Mouse (Mus musculus): ENCODE results near the gene Gnat2. TPM values are rescaled to one million over a fixed set of nuclear protein-coding genes. Genes with fewer than 3 reads are reported as not detected.

The Gnat2 gene
- polyA plus RNA-seq, 1 experiment: 0.27 TPM

DNA sequence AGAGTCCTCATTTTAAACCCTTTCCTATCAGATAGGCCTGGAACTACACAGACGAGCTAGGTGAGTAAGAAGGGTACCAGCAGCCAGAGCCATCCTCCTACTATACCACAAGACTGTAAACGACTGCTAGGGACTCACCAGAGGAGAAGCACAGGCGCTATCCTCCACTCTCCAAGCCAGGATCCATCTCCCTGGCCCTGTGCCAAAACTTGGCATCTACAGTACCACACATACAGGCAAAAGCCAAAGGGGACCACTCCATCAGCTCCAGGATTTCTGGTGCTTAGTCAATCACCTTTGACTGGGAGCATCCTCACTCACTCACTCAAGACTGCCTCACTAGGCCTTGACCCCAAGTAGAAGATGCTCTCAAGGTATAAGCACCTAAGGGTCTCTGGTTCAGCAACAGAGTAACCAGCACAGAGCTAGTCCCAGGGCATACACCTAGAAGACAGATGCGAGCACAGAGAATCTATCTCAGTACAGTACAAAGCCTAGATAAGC lies 8.6 kb upstream of the Gnat2 start:
- no peak for DNase-seq
- Histone ChIP-seq H3K4me3 (ENCODE audit: control insufficient read depth, insufficient read depth, low read length) (no peak overlapping the region), H3K36me3 (ENCODE audit: control insufficient read depth, insufficient read depth, low read length) (no peaks in the 10 kb centered on the region; the same call in 1 of the 2 replicates), H3K4me1 (replicated peaks; ENCODE audit: control insufficient read depth, insufficient read depth, low read length) (peaks cover 17% of the 10 kb centered on the region), H3K27ac (ENCODE audit: control insufficient read depth, insufficient read depth, low read length) (no peak overlapping the region), H3K27me3 (ENCODE audit: control insufficient read depth, insufficient read depth, low read length) (no peaks in the 10 kb centered on the region)
- TF ChIP-seq POLR2A (IDR thresholded peaks at IDR 0.05; ENCODE audit: control insufficient read depth, extremely low read depth, insufficient read depth, low read length, poor library complexity): no peak
- TF ChIP-seq CTCF (IDR thresholded peaks at IDR 0.05; ENCODE audit: borderline replicate concordance, control insufficient read depth, extremely low read depth, insufficient read depth, low read length, poor library complexity): no peak
- WGBS: 79% methylated on average over 4 of the region's 4 CpGs

DNA sequence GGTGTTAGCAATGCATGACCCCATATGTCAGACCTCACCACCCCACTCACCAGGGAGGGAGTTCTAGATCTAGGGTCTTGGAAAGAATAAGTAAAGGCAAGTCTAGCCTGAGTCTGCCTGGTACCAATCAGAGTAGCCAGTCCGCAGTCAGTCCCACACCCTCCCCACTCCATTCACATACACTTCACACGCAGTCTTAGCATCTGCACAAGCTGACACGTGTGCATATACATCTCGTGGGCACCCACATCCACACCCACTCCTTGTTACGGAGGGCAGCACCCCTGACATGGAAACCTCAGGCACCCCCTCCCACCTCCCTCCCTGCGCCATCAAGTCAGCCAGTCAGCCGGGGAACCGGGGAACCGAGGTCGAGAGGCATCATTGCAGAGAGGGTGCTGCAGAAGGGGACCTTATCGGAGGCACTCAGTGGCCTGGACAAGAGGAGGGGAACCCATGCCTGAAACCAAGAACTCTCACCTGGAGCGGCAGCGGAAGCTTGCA lies 7.8 kb upstream of the Gnat2 start:
- whole genome bisulfite sequencing: 7% methylated on average over 13 of the region's 13 CpGs
- Histone ChIP-seq H3K36me3 (ENCODE audit: control insufficient read depth, insufficient read depth, low read length) (no peaks in the 10 kb centered on the region), H3K4me3 (ENCODE audit: control insufficient read depth, insufficient read depth, low read length) (peak overlapping the region; percentile 51), H3K27me3 (ENCODE audit: control insufficient read depth, insufficient read depth, low read length) (no peaks in the 10 kb centered on the region), H3K27ac (ENCODE audit: control insufficient read depth, insufficient read depth, low read length) (no peak overlapping the region), H3K4me1 (replicated peaks; ENCODE audit: control insufficient read depth, insufficient read depth, low read length) (peaks cover 17% of the 10 kb centered on the region)
- DNase-seq: no peak
- no peak for TF ChIP-seq CTCF (IDR thresholded peaks at IDR 0.05; ENCODE audit: borderline replicate concordance, control insufficient read depth, extremely low read depth, insufficient read depth, low read length, poor library complexity)
- no peak for TF ChIP-seq POLR2A (IDR thresholded peaks at IDR 0.05; ENCODE audit: control insufficient read depth, extremely low read depth, insufficient read depth, low read length, poor library complexity)

DNA sequence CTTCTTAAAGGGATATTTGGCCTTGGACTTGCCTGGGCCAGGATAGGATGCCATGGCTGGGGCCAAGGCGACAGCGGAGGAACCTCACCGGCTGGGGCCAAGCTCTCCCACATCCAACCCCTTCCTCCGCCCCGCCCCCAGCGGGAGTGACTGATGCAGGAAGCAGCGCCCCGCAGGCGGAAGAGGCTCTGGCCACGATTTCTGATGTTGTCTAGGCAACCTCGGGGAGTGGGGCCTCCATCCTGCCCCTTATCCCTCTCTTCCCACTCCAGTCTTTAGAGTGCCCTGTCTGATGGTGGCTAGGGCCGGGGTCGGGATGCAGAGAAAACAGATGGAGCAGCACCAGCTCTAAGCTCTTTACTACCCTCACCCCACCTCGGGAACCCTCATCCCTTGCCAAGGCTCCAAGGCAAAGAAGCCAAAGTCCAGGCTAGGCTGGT lies 7.3 kb upstream of the Gnat2 start:
- H3K4me1 ChIP-seq (replicated peaks; ENCODE audit: control insufficient read depth, insufficient read depth, low read length): peaks cover 17% of the 10 kb centered on the region
- peak overlapping the region; percentile 51 for H3K4me3 ChIP-seq (ENCODE audit: control insufficient read depth, insufficient read depth, low read length)
- no peak overlapping the region for H3K27ac ChIP-seq (ENCODE audit: control insufficient read depth, insufficient read depth, low read length)
- no peaks in the 10 kb centered on the region for H3K27me3 ChIP-seq (ENCODE audit: control insufficient read depth, insufficient read depth, low read length)
- TF ChIP-seq POLR2A (IDR thresholded peaks at IDR 0.05; ENCODE audit: control insufficient read depth, extremely low read depth, insufficient read depth, low read length, poor library complexity) (peak; percentile 40; the same call in 1 of the 2 replicates), CTCF (IDR thresholded peaks at IDR 0.05; ENCODE audit: borderline replicate concordance, control insufficient read depth, extremely low read depth, insufficient read depth, low read length, poor library complexity) (no peak)
- WGBS: under 1% methylated on average over 14 of the region's 14 CpGs
- DNase-seq: peak; percentile 91
- H3K36me3 ChIP-seq (ENCODE audit: control insufficient read depth, insufficient read depth, low read length): no peaks in the 10 kb centered on the region

DNA sequence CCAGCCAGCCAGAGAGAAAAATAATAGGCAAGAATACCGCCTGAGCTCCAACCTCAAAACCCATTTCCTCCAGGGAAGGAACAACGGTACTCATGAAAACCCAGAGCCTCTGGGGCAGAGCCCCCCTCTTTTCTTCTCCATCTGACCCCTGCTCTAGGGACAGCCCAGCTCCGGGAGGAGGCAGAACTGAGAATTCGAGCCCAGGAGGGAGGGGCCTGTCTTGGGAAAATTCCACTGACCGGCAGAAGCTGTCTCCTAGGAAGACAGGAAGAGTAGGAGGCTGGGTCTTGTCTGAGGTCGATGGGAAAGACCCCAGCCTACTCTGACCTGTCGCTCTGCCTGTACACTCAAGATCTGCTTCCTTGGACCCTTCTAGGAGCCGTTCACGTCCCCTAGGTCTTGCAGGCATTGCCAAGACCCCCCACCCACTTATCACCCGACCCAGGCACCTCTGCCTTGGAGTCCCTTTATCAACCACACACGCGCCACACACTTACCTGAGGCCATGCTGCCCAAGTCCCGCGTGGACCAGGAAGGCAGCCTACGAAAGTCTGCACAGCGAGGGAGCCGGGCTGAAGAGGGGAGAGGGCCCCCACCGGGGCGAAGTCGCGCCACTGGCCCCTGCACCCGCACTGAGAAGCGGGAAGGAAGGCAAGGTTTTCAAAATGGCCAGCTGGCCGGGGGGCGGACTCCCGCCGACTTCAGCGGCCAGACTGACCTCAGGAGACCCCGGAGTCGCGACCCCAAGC lies 6.7 kb upstream of the Gnat2 start:
- under 1% methylated on average over 31 of the region's 31 CpGs for WGBS
- TF ChIP-seq CTCF (IDR thresholded peaks at IDR 0.05; ENCODE audit: borderline replicate concordance, control insufficient read depth, extremely low read depth, insufficient read depth, low read length, poor library complexity): no peak
- TF ChIP-seq POLR2A (IDR thresholded peaks at IDR 0.05; ENCODE audit: control insufficient read depth, extremely low read depth, insufficient read depth, low read length, poor library complexity): no peak
- peak overlapping the region; percentile 37; the same call in 1 of the 2 replicates for H3K27ac ChIP-seq (ENCODE audit: control insufficient read depth, insufficient read depth, low read length)
- peak overlapping the region; percentile 51 for H3K4me3 ChIP-seq (ENCODE audit: control insufficient read depth, insufficient read depth, low read length)
- peaks cover 17% of the 10 kb centered on the region for H3K4me1 ChIP-seq (replicated peaks; ENCODE audit: control insufficient read depth, insufficient read depth, low read length)
- H3K36me3 ChIP-seq (ENCODE audit: control insufficient read depth, insufficient read depth, low read length): no peaks in the 10 kb centered on the region
- H3K27me3 ChIP-seq (ENCODE audit: control insufficient read depth, insufficient read depth, low read length): no peaks in the 10 kb centered on the region
- DNase-seq: peak; percentile 39

DNA sequence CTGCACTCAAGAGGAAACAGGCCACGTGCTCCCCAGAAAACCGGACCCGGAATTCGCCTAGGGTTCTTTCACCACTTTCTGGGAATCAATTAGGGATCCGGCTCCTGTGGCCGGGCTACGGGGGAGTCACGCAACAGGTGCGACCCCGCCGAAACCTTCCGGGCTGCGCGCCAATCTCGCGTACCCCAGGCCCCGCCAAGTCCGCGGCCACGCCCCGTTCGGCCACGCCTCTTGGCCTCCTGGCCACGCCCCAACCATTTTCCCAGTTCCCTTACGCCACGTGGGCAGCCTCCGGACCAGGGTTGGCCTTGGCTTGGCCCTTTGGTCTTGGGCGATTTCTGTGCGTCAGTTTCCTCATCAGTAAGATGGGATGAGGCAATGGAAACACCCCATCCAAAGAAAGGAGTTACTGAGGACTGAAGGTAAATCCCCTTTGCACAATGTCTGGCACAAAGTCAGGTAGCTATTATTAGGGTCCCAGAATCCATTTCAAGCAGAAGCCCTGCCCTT lies 6.1 kb upstream of the Gnat2 start, which contains the start of gene Ampd2:
Gene Ampd2 (minus strand): TSS at position 182 of the 510 bp plus-strand sequence.
- 0% methylated on average over 29 of the region's 29 CpGs for whole genome bisulfite sequencing
- peak; percentile 75 for DNase-seq
- Histone ChIP-seq H3K4me3 (ENCODE audit: control insufficient read depth, insufficient read depth, low read length) (peak within 1 kb of the TSS; percentile 51), H3K27ac (ENCODE audit: control insufficient read depth, insufficient read depth, low read length) (peak within 1 kb of the TSS; percentile 37; the same call in 1 of the 2 replicates), H3K27me3 (ENCODE audit: control insufficient read depth, insufficient read depth, low read length) (no peaks in the 10 kb centered on the region), H3K36me3 (ENCODE audit: control insufficient read depth, insufficient read depth, low read length) (no peaks in the 10 kb centered on the region), H3K4me1 (replicated peaks; ENCODE audit: control insufficient read depth, insufficient read depth, low read length) (peaks cover 17% of the 10 kb centered on the region)
- TF ChIP-seq POLR2A (IDR thresholded peaks at IDR 0.05; ENCODE audit: control insufficient read depth, extremely low read depth, insufficient read depth, low read length, poor library complexity) (no peak), CTCF (IDR thresholded peaks at IDR 0.05; ENCODE audit: borderline replicate concordance, control insufficient read depth, extremely low read depth, insufficient read depth, low read length, poor library complexity) (no peak)

DNA sequence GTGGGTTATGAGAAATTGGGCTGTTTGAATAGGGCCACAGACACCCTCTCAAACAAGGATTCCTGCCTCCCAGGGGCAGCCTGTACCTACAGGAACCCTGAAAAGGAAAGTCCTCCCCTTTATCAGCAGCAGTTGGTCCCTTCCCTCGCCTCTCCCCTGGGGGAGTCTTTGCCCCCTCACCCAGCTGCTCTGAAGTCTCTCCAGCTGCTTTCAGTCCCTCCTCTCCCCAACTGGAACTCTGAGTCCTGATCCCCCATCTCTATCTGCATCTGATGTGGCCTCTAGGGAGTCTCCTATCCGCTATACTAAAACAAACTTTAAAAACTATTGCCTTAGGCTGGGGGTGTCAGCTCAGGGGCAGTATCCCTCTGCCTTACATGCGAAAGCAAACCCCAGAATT lies 5.3 kb upstream of the Gnat2 start:
- Histone ChIP-seq H3K27me3 (ENCODE audit: control insufficient read depth, insufficient read depth, low read length) (no peaks in the 10 kb centered on the region), H3K4me3 (ENCODE audit: control insufficient read depth, insufficient read depth, low read length) (no peak overlapping the region), H3K27ac (ENCODE audit: control insufficient read depth, insufficient read depth, low read length) (no peak overlapping the region), H3K36me3 (ENCODE audit: control insufficient read depth, insufficient read depth, low read length) (no peaks in the 10 kb centered on the region), H3K4me1 (replicated peaks; ENCODE audit: control insufficient read depth, insufficient read depth, low read length) (peaks cover 17% of the 10 kb centered on the region)
- no peak for DNase-seq
- WGBS: 81% methylated on average over 3 of the region's 3 CpGs
- TF ChIP-seq CTCF (IDR thresholded peaks at IDR 0.05; ENCODE audit: borderline replicate concordance, control insufficient read depth, extremely low read depth, insufficient read depth, low read length, poor library complexity): no peak
- no peak for TF ChIP-seq POLR2A (IDR thresholded peaks at IDR 0.05; ENCODE audit: control insufficient read depth, extremely low read depth, insufficient read depth, low read length, poor library complexity)
